ENCODE assay signal across 11 mouse cellular contexts in the genomic region with DNA sequence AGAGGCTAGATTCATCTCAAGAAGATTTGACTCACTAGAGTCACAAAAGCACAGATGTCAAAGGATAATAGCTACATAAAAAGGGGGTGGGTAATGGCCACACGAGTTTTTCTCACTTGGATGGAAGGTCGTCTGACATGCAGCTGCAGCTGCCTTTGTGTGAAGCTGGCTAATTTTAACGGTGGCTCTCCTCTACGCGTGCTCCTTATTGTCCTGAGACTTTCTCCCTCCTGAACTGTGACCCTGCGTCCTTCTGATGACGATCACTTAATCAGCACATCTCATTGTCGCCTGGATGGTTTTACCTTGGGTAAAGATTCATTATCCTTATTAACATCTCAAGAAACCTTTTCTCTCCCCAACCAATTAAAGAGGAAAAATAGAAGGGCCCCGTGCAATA.
"Had no signal": no experiment of that assay in that cellular context is flagged by ENCODE, and none has a peak within 500 bp of the region (broad histone marks: within the 10 kb centered on the region; RNA-seq: fewer than 3 reads in every experiment).

No protein-coding gene starts in this region.

- DNase-seq: right cerebral cortex, adult 18-20 months; right cerebral cortex, postnatal 14 days; right cerebral cortex, postnatal 25 days; right cerebral cortex, postnatal 4 days; spleen, adult 18-20 months; thymus, adult 18-20 months; thymus, adult 2 months; thymus, postnatal 14 days; thymus, postnatal 25 days; thymus, postnatal 36 days; thymus, postnatal 4 days had no signal
